Mouse (Mus musculus) MEL (cell line): ENCODE data around the gene Ppp1cc. TPM values are rescaled to one million over a fixed set of nuclear protein-coding genes. Genes with fewer than 3 reads are reported as not detected.

Experiments
- DNase-seq: peaks from one replicate; pipeline ENCODE4 v3.0.0; 2011; ENCODE audit warnings: low read depth, low spot score
- H3K27ac ChIP-seq: 2 replicates; pipeline ENCODE4 v1.5.1; 2012; ENCODE audit warnings: low read depth, mild to moderate bottlenecking, control low read depth, low read length, moderate library complexity; ENCODE audit not compliant: control insufficient read depth
- H3K27me3 ChIP-seq, 2 experiments: fragments of 150-350 bp in 1 of 2; sonication (generic) in 1 of 2; 2 replicates each; pipeline ENCODE4 v1.6.1; 2012; ENCODE audit warnings: low read length in 2 of 2, mild to moderate bottlenecking in 2 of 2, improper control_type of control experiment in 1 of 2, moderate library complexity in 1 of 2; ENCODE audit not compliant: insufficient read depth in 2 of 2, control insufficient read depth in 1 of 2
- H3K36me3 ChIP-seq, 2 experiments: 2 replicates each; pipeline ENCODE4 v1.6.1; 2012 to 2014; ENCODE audit warnings: low read length in 2 of 2, improper control_type of control experiment in 1 of 2, inconsistent platforms in 1 of 2, mild to moderate bottlenecking in 1 of 2; ENCODE audit not compliant: insufficient read depth in 2 of 2, control insufficient read depth in 1 of 2
- H3K4me1 ChIP-seq, 2 experiments: fragments of 150-350 bp in 1 of 2; sonication (generic) in 1 of 2; 2 replicates each; pipeline ENCODE4 v1.6.1; 2012; ENCODE audit warnings: low read length in 2 of 2, improper control_type of control experiment in 1 of 2, mild to moderate bottlenecking in 1 of 2; ENCODE audit not compliant: insufficient read depth in 2 of 2, control insufficient read depth in 1 of 2
- H3K4me3 ChIP-seq, 2 experiments: fragments of 150-350 bp in 1 of 2; sonication (generic) in 1 of 2; 2 replicates each; pipeline ENCODE4 v1.5.1; 2012; ENCODE audit warnings: low read depth in 2 of 2, low read length in 2 of 2, mild to moderate bottlenecking in 2 of 2, moderate library complexity in 2 of 2, control low read depth in 1 of 2, improper control_type of control experiment in 1 of 2; ENCODE audit not compliant: control insufficient read depth in 1 of 2, insufficient read depth in 1 of 2
- H3K79me2 ChIP-seq: 2 replicates; pipeline ENCODE4 v1.6.1; 2012; ENCODE audit warnings: mild to moderate bottlenecking, low read length, moderate library complexity; ENCODE audit not compliant: control insufficient read depth, poor library complexity, insufficient read depth
- H3K9ac ChIP-seq: 2 replicates; pipeline ENCODE4 v1.6.1; 2012; ENCODE audit warnings: low read depth, mild to moderate bottlenecking, control low read depth, low read length, moderate library complexity; ENCODE audit not compliant: control insufficient read depth, poor library complexity, severe bottlenecking
- H3K9me3 ChIP-seq: fragments of 150-350 bp; sonication (generic); replicated peaks from 2 replicates; pipeline ENCODE4 v1.6.1; 2012; ENCODE audit warnings: mild to moderate bottlenecking, low read length, improper control_type of control experiment, moderate library complexity; ENCODE audit not compliant: insufficient read depth
- BHLHE40 ChIP-seq: IDR thresholded peaks from 2 replicates; pipeline ENCODE4 v1.6.1; 2012; ENCODE audit warnings: low read depth, mild to moderate bottlenecking, inconsistent platforms, low read length, improper control_type of control experiment, borderline replicate concordance
- CHD2 ChIP-seq: IDR thresholded peaks from 2 replicates; pipeline ENCODE4 v1.6.1; 2011; ENCODE audit warnings: low read length, improper control_type of control experiment
- CTCF ChIP-seq, 3 experiments: IDR thresholded peaks in 2 of 3; conservative IDR thresholded peaks in 1 of 3; 2 replicates each; pipeline ENCODE4 v1.5.1; 2011 to 2012; ENCODE audit warnings: low read length in 3 of 3, low read depth in 2 of 3, mild to moderate bottlenecking in 2 of 3, improper control_type of control experiment in 1 of 3, inconsistent platforms in 1 of 3, mixed read lengths in 1 of 3, moderate library complexity in 1 of 3; ENCODE audit not compliant: control insufficient read depth in 1 of 3, insufficient read depth in 1 of 3, poor library complexity in 1 of 3, severe bottlenecking in 1 of 3
- EP300 ChIP-seq, 2 experiments: IDR thresholded peaks; 2 replicates each; pipeline ENCODE4 v1.6.1; 2011; ENCODE audit warnings: improper control_type of control experiment in 2 of 2, low read length in 2 of 2, low read depth in 1 of 2, mild to moderate bottlenecking in 1 of 2
- ETS1 ChIP-seq: IDR thresholded peaks from 2 replicates; pipeline ENCODE4 v1.6.1; 2012; ENCODE audit warnings: low read depth, mild to moderate bottlenecking, inconsistent platforms, low read length, improper control_type of control experiment, moderate library complexity
- GABPA ChIP-seq: IDR thresholded peaks from 2 replicates; pipeline ENCODE4 v1.6.1; 2012; ENCODE audit warnings: low read depth, mild to moderate bottlenecking, inconsistent platforms, low read length, improper control_type of control experiment, moderate library complexity
- GATA1 ChIP-seq: IDR thresholded peaks from 2 replicates; pipeline ENCODE4 v1.6.1; 2011; ENCODE audit warnings: low read depth, low read length, improper control_type of control experiment
- HCFC1 ChIP-seq: IDR thresholded peaks from 2 replicates; pipeline ENCODE4 v1.6.1; 2012; ENCODE audit warnings: low read depth, mild to moderate bottlenecking, inconsistent platforms, low read length, improper control_type of control experiment, moderate library complexity
- MAX ChIP-seq: IDR thresholded peaks from 2 replicates; pipeline ENCODE4 v1.6.1; 2011; ENCODE audit warnings: low read length, improper control_type of control experiment
- MAZ ChIP-seq: IDR thresholded peaks from 2 replicates; pipeline ENCODE4 v1.6.1; 2012; ENCODE audit warnings: low read depth, mild to moderate bottlenecking, inconsistent platforms, low read length, improper control_type of control experiment
- MEF2A ChIP-seq: IDR thresholded peaks from 2 replicates; pipeline ENCODE4 v1.6.1; 2014; ENCODE audit warnings: low read depth, mild to moderate bottlenecking, inconsistent platforms, low read length, improper control_type of control experiment; ENCODE audit not compliant: poor library complexity, insufficient replicate concordance, severe bottlenecking; ENCODE audit errors: extremely low read depth
- MXI1 ChIP-seq: IDR thresholded peaks from 2 replicates; pipeline ENCODE4 v1.6.1; 2011; ENCODE audit warnings: mild to moderate bottlenecking, low read depth, low read length, improper control_type of control experiment
- MYC ChIP-seq: IDR thresholded peaks from 2 replicates; pipeline ENCODE4 v1.6.1; 2011; ENCODE audit warnings: low read depth, mild to moderate bottlenecking, low read length, improper control_type of control experiment, moderate library complexity
- POLR2A ChIP-seq, 2 experiments: IDR thresholded peaks; 2 replicates each; pipeline ENCODE4 v1.6.1; 2011 to 2012; ENCODE audit warnings: low read length in 2 of 2, mild to moderate bottlenecking in 2 of 2, control low read depth in 1 of 2, improper control_type of control experiment in 1 of 2, low read depth in 1 of 2, moderate library complexity in 1 of 2; ENCODE audit not compliant: control insufficient read depth in 1 of 2, insufficient read depth in 1 of 2, poor library complexity in 1 of 2
- RAD21 ChIP-seq: IDR thresholded peaks from 2 replicates; pipeline ENCODE4 v1.6.1; 2011; ENCODE audit warnings: mild to moderate bottlenecking, low read depth, low read length, improper control_type of control experiment
- SIN3A ChIP-seq: IDR thresholded peaks from 2 replicates; pipeline ENCODE4 v1.6.1; 2012; ENCODE audit warnings: low read length, improper control_type of control experiment, inconsistent platforms
- SMC3 ChIP-seq: IDR thresholded peaks from 2 replicates; pipeline ENCODE4 v1.6.1; 2011; ENCODE audit warnings: low read depth, low read length, improper control_type of control experiment
- TAL1 ChIP-seq: IDR thresholded peaks from 2 replicates; pipeline ENCODE4 v1.6.1; 2012; ENCODE audit warnings: mild to moderate bottlenecking, inconsistent platforms, low read length, moderate library complexity, mixed read lengths
- TBP ChIP-seq: IDR thresholded peaks from 2 replicates; pipeline ENCODE4 v1.8.0; 2011; ENCODE audit warnings: low read depth, low read length, improper control_type of control experiment
- USF1 ChIP-seq: IDR thresholded peaks from 2 replicates; pipeline ENCODE4 v1.6.1; 2014; ENCODE audit warnings: low read depth, mild to moderate bottlenecking, inconsistent platforms, low read length, improper control_type of control experiment, moderate library complexity
- USF2 ChIP-seq, 2 experiments: IDR thresholded peaks; 2 replicates each; pipeline ENCODE4 v1.6.1; 2011 to 2012; ENCODE audit warnings: improper control_type of control experiment in 2 of 2, low read length in 2 of 2, borderline replicate concordance in 1 of 2, inconsistent platforms in 1 of 2, low read depth in 1 of 2, mild to moderate bottlenecking in 1 of 2; ENCODE audit not compliant: insufficient read depth in 1 of 2
- ZC3H11A ChIP-seq: IDR thresholded peaks from 2 replicates; pipeline ENCODE4 v1.6.1; 2012; ENCODE audit warnings: low read depth, mild to moderate bottlenecking, inconsistent platforms, low read length, improper control_type of control experiment
- ZKSCAN1 ChIP-seq: IDR thresholded peaks from 2 replicates; pipeline ENCODE4 v1.6.1; 2012; ENCODE audit warnings: low read depth, mild to moderate bottlenecking, inconsistent platforms, low read length, improper control_type of control experiment, moderate library complexity
- polyA plus RNA-seq, 2 experiments: library from polyadenylated mRNA; stranded (reverse) in 1 of 2; unstranded in 1 of 2; fragments of >175 nt in 1 of 2; fragments of >200 nt in 1 of 2; gene quantifications; 2 replicates each; pipeline versions ENCODE4 v1.2.1 to v1.2.4; 2012; ENCODE audit warnings: low replicate concordance in 2 of 2, low read depth in 1 of 2; ENCODE audit not compliant: insufficient read length in 2 of 2, insufficient read depth in 1 of 2, missing spikeins in 1 of 2
- total RNA-seq: library from RNA; depleted of rRNA; stranded (reverse); fragments of 300-350 nt; gene quantifications from 2 replicates; pipeline ENCODE4 v1.2.3, GENCODE M21; 2012

The Ppp1cc gene
- total and polyA plus RNA-seq, 3 experiments, result 305 to 420 TPM; not detected in 1

- Histone ChIP-seq H3K79me2 (no peaks in the 10 kb centered on the region), H3K9me3 (no peaks in the 10 kb centered on the region), H3K36me3 (no peaks in the 10 kb centered on the region), H3K27me3 (no peaks in the 10 kb centered on the region), H3K4me3 (no peak overlapping the region), H3K9ac (no peak overlapping the region), H3K27ac (no peak overlapping the region), H3K4me1 (no peaks in the 10 kb centered on the region)
- no peak for DNase-seq
- TF ChIP-seq ZKSCAN1 (no peak), USF2 (IDR thresholded peaks at IDR 0.05; ENCODE audit: borderline replicate concordance in 1 of 2, insufficient read depth in 1 of 2, low read depth in 1 of 2, low read length in 2 of 2) (no peak), ZC3H11A (no peak), USF1 (no peak), MAX (no peak), POLR2A (IDR thresholded peaks at IDR 0.05; ENCODE audit: control insufficient read depth in 1 of 2, insufficient read depth in 1 of 2, low read depth in 1 of 2, low read length in 2 of 2, poor library complexity in 1 of 2) (no peak), ETS1 (no peak), CTCF (IDR thresholded peaks at IDR 0.05 in 2 of 3, conservative IDR thresholded peaks at IDR 0.05 in 1 of 3; ENCODE audit: control insufficient read depth in 1 of 3, insufficient read depth in 1 of 3, low read depth in 2 of 3, low read length in 3 of 3, poor library complexity in 1 of 3, severe bottlenecking in 1 of 3) (no peak), BHLHE40 (no peak), MEF2A (no peak), EP300 (IDR thresholded peaks at IDR 0.05; ENCODE audit: low read depth in 1 of 2, low read length in 2 of 2) (no peak), RAD21 (no peak), GABPA (no peak), TBP (no peak), GATA1 (no peak), TAL1 (no peak), HCFC1 (no peak), SIN3A (no peak), CHD2 (no peak)
Measured at GRCm38 (mm10) chr5:122219655-122220629, 61.9 kb downstream of the Ppp1cc start.

GRCm38 (mm10) chr5:122221085-122221484, 63.0 kb downstream of the Ppp1cc start:
- TF ChIP-seq MAZ (no peak), SMC3 (no peak), MYC (no peak), SIN3A (no peak), CHD2 (no peak), MXI1 (no peak)
- TF ChIP-seq, all 39 proteins: peak for 0
- H3K36me3 ChIP-seq, result no peaks in the 10 kb centered on the region
- H3K9me3 ChIP-seq, result no peaks in the 10 kb centered on the region
- H3K4me3 ChIP-seq, result no peak overlapping the region
- H3K27me3 ChIP-seq, result no peaks in the 10 kb centered on the region
- no peaks in the 10 kb centered on the region for H3K4me1 ChIP-seq
- no peak for DNase-seq
- H3K9ac ChIP-seq, result no peak overlapping the region
- H3K27ac ChIP-seq, result no peak overlapping the region
- no peaks in the 10 kb centered on the region for H3K79me2 ChIP-seq
